Mouse (Mus musculus) midbrain, embryonic 16.5 days (tissue): ENCODE measurements at regions not wholly inside any gene's neighbourhood (a gene's known extent, or its start where the extent isn't known, plus 50 kb on each side); places are given as distances from the start of the nearest gene placed in this dataset.

Experiments used
- ATAC-seq: fragments of 200-750 bp; cut with Nextera tagmentation; 2 replicates; pipeline ENCODE4 v1.8.0; 2017; ENCODE audit warnings: moderate TSS enrichment
- H3K27ac ChIP-seq: fragments of 300-500 bp; sonication (generic); 2 replicates; pipeline ENCODE4 v1.5.1; 2014; ENCODE audit warnings: mild to moderate bottlenecking, low read length, mixed read lengths
- H3K27me3 ChIP-seq: fragments of 300-500 bp; sonication (generic); 2 replicates; pipeline ENCODE4 v1.6.1; 2014; ENCODE audit warnings: low read depth, low read length, mixed read lengths; ENCODE audit not compliant: control insufficient read depth, insufficient read depth
- H3K36me3 ChIP-seq: fragments of 300-500 bp; sonication (generic); 2 replicates; pipeline ENCODE4 v1.6.1; 2014; ENCODE audit warnings: mild to moderate bottlenecking, low read length, moderate library complexity, mixed read lengths; ENCODE audit not compliant: control insufficient read depth, insufficient read depth
- H3K4me1 ChIP-seq: fragments of 300-500 bp; sonication (generic); 2 replicates; pipeline ENCODE4 v1.6.1; 2014; ENCODE audit warnings: mild to moderate bottlenecking, low read length, mixed read lengths; ENCODE audit not compliant: control insufficient read depth, insufficient read depth
- H3K4me2 ChIP-seq: fragments of 300-500 bp; sonication (generic); 2 replicates; pipeline ENCODE4 v1.6.1; 2014; ENCODE audit warnings: mild to moderate bottlenecking, low read length, mixed read lengths
- H3K4me3 ChIP-seq: fragments of 300-500 bp; sonication (generic); 2 replicates; pipeline ENCODE4 v1.5.1; 2014; ENCODE audit warnings: low read depth, mild to moderate bottlenecking, low read length, moderate library complexity, mixed read lengths
- H3K9ac ChIP-seq: fragments of 300-500 bp; sonication (generic); 2 replicates; pipeline ENCODE4 v1.6.1; 2014; ENCODE audit warnings: low read depth, low read length, mixed read lengths
- H3K9me3 ChIP-seq: fragments of 300-500 bp; sonication (generic); replicated peaks from 2 replicates; pipeline ENCODE4 v1.6.1; 2014; ENCODE audit warnings: mild to moderate bottlenecking, low read length, mixed read lengths; ENCODE audit not compliant: control insufficient read depth, poor library complexity, severe bottlenecking
- WGBS: fragments of 180-500 bp; shearing (Covaris S2); extraction: QIAGEN DNeasy Blood & Tissue Kit; methylation state at CpG from one replicate; pipeline ENCODE4 v1.1.7; 2014; 5-methylcytosine and 5-hydroxymethylcytosine counted together

DNA sequence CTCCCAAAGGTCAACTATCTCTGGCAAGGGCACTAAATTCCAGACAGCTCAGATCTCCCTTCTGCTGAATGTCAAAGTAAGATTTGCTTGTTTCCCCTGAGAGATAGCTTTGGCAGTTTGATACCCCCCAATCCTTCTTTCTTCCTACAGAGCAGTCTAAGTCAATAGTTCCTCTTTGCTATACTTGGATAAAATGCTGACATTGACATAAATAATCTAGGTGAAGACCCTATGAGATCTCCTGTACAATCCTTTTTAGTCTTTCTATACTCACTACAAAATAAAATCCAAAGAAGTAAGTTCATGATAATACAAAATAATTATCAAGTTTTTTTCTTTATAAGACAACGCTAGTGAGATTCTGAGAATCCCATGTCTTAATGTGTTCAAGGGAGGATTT lies 432.9 kb upstream of the Fam174a start:
- ATAC-seq = no peak
- H3K27ac ChIP-seq = no peak overlapping the region
- H3K4me2 ChIP-seq = no peak overlapping the region
- no peaks in the 10 kb centered on the region for H3K9me3 ChIP-seq
- 93% methylated on average over 1 of the region's 1 CpGs for WGBS
- no peak overlapping the region for H3K4me3 ChIP-seq
- H3K9ac ChIP-seq = no peak overlapping the region
- no peaks in the 10 kb centered on the region for H3K27me3 ChIP-seq
- H3K4me1 ChIP-seq = no peaks in the 10 kb centered on the region
- no peaks in the 10 kb centered on the region for H3K36me3 ChIP-seq

DNA sequence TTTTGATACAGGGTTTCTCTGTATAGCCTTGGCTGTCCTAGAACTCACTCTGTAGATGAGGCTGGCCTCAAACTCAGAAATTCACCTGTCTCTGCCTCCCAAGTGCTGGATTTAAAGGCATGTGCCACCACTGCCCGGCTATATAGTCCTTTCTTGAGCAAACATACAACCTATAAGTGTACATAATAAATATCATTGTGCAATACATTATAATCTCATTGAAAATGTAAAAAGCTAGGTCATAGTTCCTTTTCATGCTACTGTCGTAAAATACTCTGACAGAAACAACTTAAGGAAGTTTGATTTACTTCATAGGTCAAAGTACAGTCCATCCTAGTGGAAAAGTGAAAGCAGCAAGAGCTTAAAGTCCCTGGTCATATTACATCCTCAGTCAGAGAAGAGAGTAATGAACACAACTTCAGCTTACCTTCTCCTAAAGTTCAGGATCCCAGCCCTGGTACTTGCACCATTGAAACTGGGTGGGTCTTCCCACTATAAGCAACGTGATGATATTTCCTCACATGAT lies 408.4 kb upstream of the Fam174a start:
- Histone ChIP-seq H3K36me3 (no peaks in the 10 kb centered on the region), H3K27ac (no peak overlapping the region), H3K4me2 (no peak overlapping the region), H3K4me1 (no peaks in the 10 kb centered on the region), H3K9ac (no peak overlapping the region), H3K9me3 (no peaks in the 10 kb centered on the region), H3K4me3 (no peak overlapping the region), H3K27me3 (no peaks in the 10 kb centered on the region)
- 85% methylated on average over 3 of the region's 3 CpGs for WGBS
- ATAC-seq = no peak

DNA sequence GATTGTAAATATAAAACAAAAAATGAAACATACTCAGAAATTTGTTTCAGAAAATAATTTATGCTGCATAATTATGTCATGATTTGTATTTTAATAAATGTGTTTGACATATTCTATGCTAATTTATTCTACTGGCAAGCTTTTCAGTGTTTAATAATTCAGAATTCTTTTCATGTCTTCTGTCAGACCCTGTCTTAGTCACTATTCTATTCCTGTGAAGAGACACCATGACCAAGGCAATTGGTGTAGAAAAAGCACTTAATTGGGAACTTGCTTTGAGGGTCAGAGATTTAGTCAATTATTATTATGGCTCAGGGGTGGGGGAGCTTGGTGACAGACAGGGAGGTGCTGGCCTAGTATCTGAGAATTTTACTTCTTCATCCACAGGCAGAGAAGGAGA lies 402.6 kb upstream of the Fam174a start:
- Histone ChIP-seq H3K4me1 (no peaks in the 10 kb centered on the region), H3K9ac (no peak overlapping the region), H3K4me2 (no peak overlapping the region), H3K4me3 (no peak overlapping the region), H3K36me3 (no peaks in the 10 kb centered on the region), H3K27me3 (no peaks in the 10 kb centered on the region), H3K27ac (no peak overlapping the region), H3K9me3 (no peaks in the 10 kb centered on the region)
- ATAC-seq = peak; percentile 83
